Mouse (Mus musculus) heart, embryonic 11.5 days (tissue): ENCODE data around the gene Hoxa7. TPM values are rescaled to one million over a fixed set of nuclear protein-coding genes. Genes with fewer than 3 reads are reported as not detected.

Source experiments
- ATAC-seq: fragments of 200-750 bp; cut with Nextera tagmentation; replicated peaks from 2 replicates; pipeline ENCODE4 v1.8.0; 2017; ENCODE audit warnings: moderate library complexity; ENCODE audit not compliant: insufficient number of reproducible peaks, low FRiP score, low TSS enrichment
- H3K27ac ChIP-seq: fragments of 300-500 bp; sonication (generic); 2 replicates; pipeline ENCODE4 v1.5.1; 2014; ENCODE audit warnings: mild to moderate bottlenecking, low read depth, low read length
- H3K27me3 ChIP-seq: fragments of 300-500 bp; sonication (generic); 2 replicates; pipeline ENCODE4 v1.6.1; 2014; ENCODE audit warnings: mild to moderate bottlenecking, low read length, mixed read lengths; ENCODE audit not compliant: control insufficient read depth, insufficient read depth
- H3K36me3 ChIP-seq: fragments of 300-500 bp; sonication (generic); 2 replicates; pipeline ENCODE4 v1.6.1; 2014; ENCODE audit warnings: mild to moderate bottlenecking, low read length, moderate library complexity, mixed read lengths; ENCODE audit not compliant: control insufficient read depth, insufficient read depth
- H3K4me1 ChIP-seq: fragments of 300-500 bp; sonication (generic); 2 replicates; pipeline ENCODE4 v1.6.1; 2014; ENCODE audit warnings: low read length; ENCODE audit not compliant: control insufficient read depth, insufficient read depth
- H3K4me2 ChIP-seq: fragments of 300-500 bp; sonication (generic); 2 replicates; pipeline ENCODE4 v1.6.1; 2014; ENCODE audit warnings: mild to moderate bottlenecking, moderate library complexity
- H3K4me3 ChIP-seq: fragments of 300-500 bp; sonication (generic); 2 replicates; pipeline ENCODE4 v1.5.1; 2014; ENCODE audit warnings: low read depth, low read length
- H3K9ac ChIP-seq: fragments of 300-500 bp; sonication (generic); 2 replicates; pipeline ENCODE4 v1.6.1; 2014; ENCODE audit warnings: mild to moderate bottlenecking, low read depth, low read length, moderate library complexity
- H3K9me3 ChIP-seq: fragments of 300-500 bp; sonication (generic); replicated peaks from 2 replicates; pipeline ENCODE4 v1.6.1; 2016; ENCODE audit warnings: low read length; ENCODE audit not compliant: control insufficient read depth
- WGBS: fragments of 180-500 bp; shearing (Covaris S2); extraction: QIAGEN DNeasy Blood & Tissue Kit; methylation state at CpG from one replicate; pipeline ENCODE4 v1.1.7; 2014; ENCODE audit not compliant: insufficient replicate concordance; 5-methylcytosine and 5-hydroxymethylcytosine counted together
- polyA plus RNA-seq: library from polyadenylated mRNA; unstranded; fragments of >200 nt; fragmentation: Nextera tagmentation; extraction: Ambion mirVana; gene quantifications from 2 replicates; pipeline ENCODE4 v1.2.1, GENCODE M21; 2014

Hoxa7 gene
- polyA plus RNA-seq, 1 experiment from 2014 or later: 0.49 TPM

DNA sequence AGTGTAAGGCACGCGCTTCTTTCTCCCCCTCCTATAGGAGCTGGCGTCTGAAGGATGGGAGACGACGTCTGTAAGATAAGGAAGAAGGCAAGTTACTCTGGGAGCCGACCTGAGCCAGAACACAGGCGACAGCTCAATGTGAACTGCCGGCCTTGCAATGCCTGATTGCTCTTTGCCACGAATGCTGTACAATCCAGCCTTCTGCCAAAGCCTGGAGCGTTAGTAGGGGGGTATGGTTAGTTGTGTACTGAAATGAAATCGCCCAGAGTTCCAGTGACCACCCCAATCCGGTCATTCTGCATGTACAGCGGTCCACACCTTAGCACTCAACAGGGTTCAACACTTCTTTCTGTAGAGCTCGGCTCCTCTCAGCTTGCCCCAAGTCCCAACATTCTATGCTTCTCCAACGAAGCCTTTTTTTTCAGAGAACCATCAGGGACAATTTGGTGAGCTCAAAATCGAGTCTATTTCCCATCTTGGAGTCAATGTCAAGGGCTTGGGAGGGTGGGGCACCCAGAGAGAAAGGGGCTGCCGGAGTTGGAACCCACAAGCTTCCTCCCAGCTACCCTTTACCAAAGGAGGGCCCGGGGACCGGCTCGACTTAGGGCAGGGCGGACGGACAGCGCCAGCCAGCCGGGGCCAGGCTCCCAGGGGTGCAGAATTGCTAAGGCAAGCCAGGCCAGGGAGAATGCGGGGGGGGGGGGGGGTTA is 37.6 kb upstream of the Hoxa7 start:
- no peak overlapping the region for H3K27ac ChIP-seq
- H3K9ac ChIP-seq: no peak overlapping the region
- H3K36me3 ChIP-seq: no peaks in the 10 kb centered on the region
- peak overlapping the region; percentile 52; the same call in 1 of the 2 replicates for H3K4me3 ChIP-seq
- no peak for ATAC-seq
- H3K9me3 ChIP-seq: no peaks in the 10 kb centered on the region
- H3K4me1 ChIP-seq: no peaks in the 10 kb centered on the region; the same call in 1 of the 2 replicates
- peaks cover 88% of the 10 kb centered on the region for H3K27me3 ChIP-seq
- no peak overlapping the region; the same call in 1 of the 2 replicates for H3K4me2 ChIP-seq
- WGBS: 3% methylated on average over 24 of the region's 25 CpGs

DNA sequence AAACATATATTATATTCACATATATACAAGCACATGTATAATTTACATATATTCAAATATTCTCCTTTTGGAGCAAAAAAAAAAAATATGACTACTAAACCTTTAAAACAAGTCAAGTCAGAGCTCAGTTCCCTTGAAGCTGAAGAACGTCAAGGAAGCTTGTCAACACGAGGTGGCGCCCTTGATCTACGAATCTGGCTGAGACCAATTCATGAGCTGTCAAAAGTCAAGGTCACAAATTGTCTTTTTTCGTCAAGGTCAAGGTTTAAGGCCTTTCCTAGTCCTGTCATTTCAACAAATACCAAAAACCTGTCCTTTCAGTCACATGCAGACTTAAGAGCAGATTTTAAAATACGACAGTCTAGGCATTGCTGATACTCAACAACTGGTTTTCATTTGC is 35.3 kb upstream of the Hoxa7 start:
- H3K9me3 ChIP-seq: no peaks in the 10 kb centered on the region
- no peak for ATAC-seq
- H3K27ac ChIP-seq: no peak overlapping the region
- no peak overlapping the region for H3K4me3 ChIP-seq
- 0% methylated on average over 6 of the region's 6 CpGs for WGBS
- H3K27me3 ChIP-seq: peaks cover 88% of the 10 kb centered on the region
- no peaks in the 10 kb centered on the region for H3K36me3 ChIP-seq
- no peak overlapping the region for H3K4me2 ChIP-seq
- H3K4me1 ChIP-seq: no peaks in the 10 kb centered on the region; the same call in 1 of the 2 replicates
- no peak overlapping the region for H3K9ac ChIP-seq

DNA sequence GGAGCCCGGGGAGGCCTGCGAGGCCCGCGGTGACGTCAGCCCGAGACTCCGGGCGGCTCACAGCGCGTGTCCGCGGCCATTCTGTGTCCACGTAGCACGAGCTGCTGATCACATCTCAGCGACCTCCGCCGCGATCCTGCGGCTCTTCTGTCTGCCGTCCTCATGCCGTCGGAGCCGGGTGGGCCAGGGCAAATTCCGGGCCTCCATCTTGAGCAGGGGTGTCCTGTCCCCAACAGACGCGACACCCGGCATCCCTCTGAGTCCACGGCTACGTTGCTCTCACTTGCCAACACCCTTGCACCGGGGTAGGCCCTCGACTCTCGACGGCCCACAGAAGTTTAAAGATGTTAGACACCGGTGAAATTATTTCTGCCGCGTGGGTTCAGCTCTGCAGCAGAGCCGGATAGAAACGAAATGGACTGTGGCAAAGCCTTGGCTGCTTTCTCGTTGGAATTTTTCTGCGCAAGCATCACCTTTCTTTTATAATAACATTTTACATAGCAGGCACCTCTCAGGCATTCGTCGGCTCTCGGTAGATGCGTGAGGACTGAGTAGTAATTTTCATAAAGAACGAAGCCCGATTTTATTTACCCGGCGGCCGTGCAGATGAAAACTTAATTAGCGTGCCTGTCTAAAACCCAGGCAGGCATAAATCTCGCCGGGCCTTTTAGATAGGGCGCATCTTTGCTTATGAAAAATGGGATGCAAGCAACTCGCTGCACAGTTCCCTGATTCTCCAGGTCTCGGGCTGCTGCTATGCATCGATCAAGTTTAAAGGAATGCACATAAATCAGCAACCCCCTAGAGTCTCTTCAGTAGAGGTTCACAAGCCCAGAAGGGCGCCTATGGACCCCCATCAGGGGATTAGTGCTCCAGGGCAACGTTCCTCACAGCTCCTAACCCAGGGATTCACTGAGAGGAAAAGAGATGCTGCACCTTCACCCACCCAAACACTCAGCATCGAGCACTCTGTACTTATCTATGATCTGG is 32.2 kb upstream of the Hoxa7 start:
- Histone ChIP-seq H3K9me3 (no peaks in the 10 kb centered on the region), H3K27ac (no peak overlapping the region), H3K4me1 (no peaks in the 10 kb centered on the region), H3K9ac (no peak overlapping the region), H3K36me3 (no peaks in the 10 kb centered on the region), H3K27me3 (peaks cover 87% of the 10 kb centered on the region), H3K4me3 (0 out of 2 replicates have a peak overlapping the region, but pooled peaks have one; percentile 2), H3K4me2 (peak overlapping the region; percentile 24)
- no peak for ATAC-seq
- WGBS: 1% methylated on average over 59 of the region's 59 CpGs

DNA sequence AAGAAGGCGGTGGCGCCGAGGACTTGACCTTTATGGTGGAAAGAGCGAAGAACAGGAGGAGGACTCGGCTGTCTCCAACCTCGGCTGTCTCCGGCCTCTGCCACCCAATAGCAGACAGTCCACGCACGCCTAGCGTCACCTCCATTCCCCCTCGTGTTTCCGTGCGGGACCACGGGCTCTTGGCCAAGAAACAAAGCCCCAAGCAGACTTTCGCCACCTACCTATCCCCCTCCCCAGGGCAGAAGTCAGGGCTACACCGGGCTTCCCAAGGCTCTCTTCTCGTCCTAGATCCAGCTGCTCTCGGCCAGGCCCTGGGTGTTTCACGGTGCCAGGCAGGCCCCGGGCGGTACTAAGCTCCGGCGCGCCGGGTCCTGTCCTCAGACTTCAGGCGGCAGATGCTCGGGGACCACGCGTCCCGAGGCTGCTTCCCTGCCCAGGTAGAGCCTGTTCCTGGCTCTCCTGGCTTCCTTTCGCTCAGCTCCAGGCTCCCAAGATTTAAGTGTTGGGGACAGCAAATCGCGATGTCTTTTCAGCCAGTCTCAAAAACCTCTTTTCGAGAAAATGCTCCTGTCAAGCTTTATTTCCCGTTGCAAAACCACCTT is 31.2 kb upstream of the Hoxa7 start:
- no peak overlapping the region for H3K4me3 ChIP-seq
- peaks cover 87% of the 10 kb centered on the region for H3K27me3 ChIP-seq
- H3K9ac ChIP-seq: no peak overlapping the region
- H3K27ac ChIP-seq: no peak overlapping the region
- no peak for ATAC-seq
- WGBS: under 1% methylated on average over 34 of the region's 35 CpGs
- H3K4me1 ChIP-seq: no peaks in the 10 kb centered on the region
- peak overlapping the region; percentile 24; the same call in 1 of the 2 replicates for H3K4me2 ChIP-seq
- no peaks in the 10 kb centered on the region for H3K36me3 ChIP-seq
- no peaks in the 10 kb centered on the region for H3K9me3 ChIP-seq

DNA sequence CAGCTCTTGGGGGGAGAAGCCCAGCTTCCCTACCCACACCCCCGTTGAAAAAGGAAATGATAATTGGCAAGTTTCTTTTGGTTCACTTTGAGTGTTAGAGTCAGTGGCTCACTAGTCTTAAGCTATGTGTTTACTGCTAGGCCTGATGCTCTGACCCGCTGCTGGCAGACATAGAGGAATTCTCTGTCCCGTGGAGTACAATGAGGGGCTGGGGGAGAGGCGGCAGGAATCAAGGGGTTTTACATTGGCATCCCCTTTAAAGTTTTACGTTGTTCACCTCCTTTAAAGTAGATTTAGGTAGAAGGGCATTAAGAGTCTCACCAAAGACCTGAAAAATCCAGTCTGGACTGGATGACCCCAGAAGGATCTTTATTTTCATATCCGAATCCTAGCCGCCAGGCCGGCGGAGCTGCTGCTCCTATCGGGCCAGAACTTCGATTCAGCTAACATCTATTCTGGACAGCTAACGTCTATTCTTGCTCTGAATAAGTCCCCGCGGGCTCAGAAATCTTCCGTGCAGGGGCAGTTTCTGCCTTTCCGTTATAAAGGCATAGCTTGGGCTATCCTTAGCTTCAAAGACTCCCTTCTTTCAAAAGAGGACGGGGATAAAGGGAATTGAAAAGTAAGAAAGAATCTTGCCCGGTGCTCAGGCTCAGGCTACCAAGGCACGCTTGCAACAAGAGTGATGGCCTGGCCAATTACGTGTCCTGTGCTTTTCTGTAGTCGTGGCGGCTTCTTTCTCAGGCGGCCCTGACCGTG is 30.5 kb upstream of the Hoxa7 start:
- no peaks in the 10 kb centered on the region for H3K4me1 ChIP-seq
- ATAC-seq: no peak
- no peak overlapping the region for H3K9ac ChIP-seq
- no peaks in the 10 kb centered on the region for H3K9me3 ChIP-seq
- H3K36me3 ChIP-seq: no peaks in the 10 kb centered on the region
- H3K4me2 ChIP-seq: no peak overlapping the region
- WGBS: 1% methylated on average over 24 of the region's 24 CpGs
- H3K4me3 ChIP-seq: no peak overlapping the region
- no peak overlapping the region for H3K27ac ChIP-seq
- peaks cover 87% of the 10 kb centered on the region for H3K27me3 ChIP-seq

DNA sequence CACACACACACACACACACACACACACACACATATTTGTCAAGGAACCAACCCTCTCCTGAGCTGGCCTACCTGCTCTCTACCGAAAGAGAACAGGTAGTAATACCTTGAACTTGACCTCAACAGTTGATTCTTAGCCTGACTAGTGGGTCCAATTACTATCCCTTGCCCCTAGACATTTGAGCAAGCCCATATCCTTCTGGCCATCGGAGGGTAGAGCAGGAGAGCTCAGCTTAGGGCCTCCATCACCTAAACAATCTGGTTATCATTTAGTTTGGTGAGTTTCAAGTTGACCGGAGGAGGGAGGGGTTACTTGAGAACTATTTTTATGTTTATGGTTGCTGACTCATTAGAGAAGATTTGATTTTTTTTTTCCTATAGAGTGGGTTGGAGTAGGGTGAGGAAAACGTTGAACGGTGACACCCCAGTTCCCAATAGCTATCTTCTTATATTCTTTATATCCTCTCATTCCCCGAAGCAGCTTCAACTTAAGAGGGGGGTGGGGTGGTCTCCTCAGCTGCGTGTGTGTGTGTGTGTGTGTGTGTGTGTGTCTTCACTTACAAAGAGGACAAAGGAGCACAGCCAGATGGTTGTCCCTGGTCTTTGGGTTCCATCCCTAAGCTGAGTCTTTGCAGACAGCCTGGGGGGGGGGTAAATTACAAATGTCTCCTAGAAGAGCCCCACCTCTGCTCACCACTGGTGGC is 29.7 kb upstream of the Hoxa7 start:
- no peak overlapping the region for H3K4me2 ChIP-seq
- H3K4me1 ChIP-seq: no peaks in the 10 kb centered on the region; the same call in 1 of the 2 replicates
- H3K9me3 ChIP-seq: no peaks in the 10 kb centered on the region
- ATAC-seq: no peak
- H3K27me3 ChIP-seq: peaks cover 89% of the 10 kb centered on the region
- WGBS: 7% methylated on average over 7 of the region's 7 CpGs
- no peak overlapping the region for H3K9ac ChIP-seq
- H3K27ac ChIP-seq: no peak overlapping the region
- H3K36me3 ChIP-seq: no peaks in the 10 kb centered on the region
- H3K4me3 ChIP-seq: no peak overlapping the region

DNA sequence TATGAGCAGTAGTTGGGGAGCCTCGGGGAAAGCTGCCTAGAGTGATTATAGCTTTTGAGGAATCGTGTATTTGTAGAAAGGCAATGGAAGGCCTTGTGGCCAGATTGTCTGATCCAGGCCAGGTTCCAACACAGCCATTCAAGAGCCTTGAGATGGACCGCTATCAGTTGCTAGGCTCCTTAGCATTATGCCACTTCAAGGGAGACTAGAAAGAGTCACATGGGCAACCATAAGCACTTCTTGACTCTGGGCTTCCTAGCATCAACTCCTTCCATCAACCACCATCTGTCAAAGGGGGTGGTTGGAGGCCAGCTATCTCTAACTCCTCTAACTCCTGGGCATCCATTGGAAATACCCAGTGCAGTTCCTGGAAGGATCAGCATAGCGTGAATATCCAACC is 28.2 kb upstream of the Hoxa7 start:
- H3K36me3 ChIP-seq: no peaks in the 10 kb centered on the region
- ATAC-seq: no peak
- no peak overlapping the region for H3K4me2 ChIP-seq
- H3K27ac ChIP-seq: no peak overlapping the region
- no peaks in the 10 kb centered on the region for H3K9me3 ChIP-seq
- H3K27me3 ChIP-seq: peaks cover 91% of the 10 kb centered on the region
- WGBS: 3% methylated on average over 4 of the region's 4 CpGs
- no peak overlapping the region for H3K9ac ChIP-seq
- peaks cover 5% of the 10 kb centered on the region; the same call in 1 of the 2 replicates for H3K4me1 ChIP-seq
- no peak overlapping the region for H3K4me3 ChIP-seq
